Mouse (Mus musculus) ovary, postnatal 14 days (tissue): ENCODE data around the gene Slc7a15.
"Not testable (repeated sequence)": the region's sequence is repeated elsewhere in the genome, so short reads cannot be mapped to it uniquely, and the experiment has no call there.

Source experiments
- DNase-seq: peaks from one replicate; pipeline ENCODE4 v3.0.0; 2022; ENCODE audit warnings: low spot score

Gene Slc7a15

DNA sequence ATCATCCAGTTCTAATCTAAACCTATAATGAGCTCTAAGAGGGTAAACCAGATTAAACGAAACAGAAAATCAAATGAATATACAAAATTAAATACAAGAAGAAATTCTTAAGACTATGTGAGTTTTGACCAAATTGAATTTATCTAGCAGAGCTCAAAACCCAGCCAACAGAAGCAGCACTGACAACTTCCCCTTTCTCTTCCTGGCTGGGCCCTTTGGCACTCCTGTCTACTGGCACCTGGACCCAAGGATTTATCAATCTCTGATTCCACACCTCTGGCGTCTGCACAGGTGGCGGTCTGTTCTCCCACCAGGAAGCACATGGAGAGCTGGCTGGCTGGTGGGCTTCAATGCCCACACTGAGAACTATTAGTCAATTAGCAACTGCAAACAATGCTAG is 39.0 kb downstream of the Slc7a15 start:
- not testable (repeated sequence) for DNase-seq

DNA sequence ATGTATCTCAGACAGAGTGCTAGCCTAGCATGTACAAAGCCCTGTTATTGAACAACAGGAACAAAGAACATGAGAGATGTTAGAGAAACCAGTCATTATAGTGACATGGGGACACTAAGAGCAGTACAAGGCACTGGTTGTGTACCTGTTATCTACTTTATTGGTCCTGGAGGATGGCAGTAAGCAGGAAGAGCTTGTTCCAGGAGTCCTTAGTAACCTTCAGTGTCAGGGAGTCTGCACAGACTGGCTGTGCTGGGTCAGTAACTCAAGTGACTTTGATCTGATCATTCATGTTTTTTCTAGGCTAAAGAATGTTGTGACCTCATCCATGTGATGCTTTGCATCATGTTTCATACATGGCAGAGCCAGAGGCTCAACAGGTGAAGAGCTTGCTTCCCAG is 42.7 kb downstream of the Slc7a15 start:
- no peak for DNase-seq

DNA sequence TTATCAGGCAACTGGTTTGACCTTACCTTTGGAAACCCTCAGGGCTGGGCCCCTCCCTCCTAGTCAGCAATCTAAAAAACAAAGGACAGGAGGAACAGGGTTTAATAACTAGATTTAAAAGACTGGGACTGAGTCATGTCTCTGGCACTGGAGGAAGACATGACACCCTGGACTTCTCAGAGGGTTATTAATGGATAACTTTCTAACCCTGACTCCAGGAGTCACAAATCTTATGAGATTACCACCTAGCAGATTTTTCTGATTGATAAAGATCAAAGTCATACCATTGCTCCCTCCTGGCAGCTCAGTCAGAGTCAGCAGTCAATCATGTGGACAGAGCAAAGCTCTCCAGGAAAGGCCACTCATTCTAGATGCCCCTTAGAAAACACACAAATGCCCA is 43.4 kb downstream of the Slc7a15 start:
- no peak for DNase-seq

DNA sequence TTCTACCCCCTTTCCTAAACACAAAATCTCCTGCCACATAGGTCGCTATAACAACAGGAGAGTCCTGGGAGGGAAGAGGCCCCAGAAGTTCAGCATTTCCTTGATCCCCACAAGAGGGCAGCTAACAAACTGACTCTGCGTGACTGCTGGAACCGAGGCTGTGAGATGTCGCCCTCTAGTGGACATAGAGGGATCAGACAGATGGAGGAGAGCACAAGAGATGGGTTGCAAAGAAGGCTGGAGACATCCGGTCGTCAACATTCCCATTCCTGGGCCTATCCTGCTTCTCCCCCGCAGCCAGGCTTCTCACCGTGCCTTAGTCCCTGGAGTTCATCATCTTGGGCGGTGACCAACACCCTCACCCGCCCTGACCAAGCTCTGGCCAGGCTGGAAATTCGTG is 51.5 kb downstream of the Slc7a15 start:
- DNase-seq: peak; percentile 58

GRCm38 (mm10) chr12:8546801-8547200 is 52.1 kb downstream of the Slc7a15 start:
- DNase-seq: no peak

DNA sequence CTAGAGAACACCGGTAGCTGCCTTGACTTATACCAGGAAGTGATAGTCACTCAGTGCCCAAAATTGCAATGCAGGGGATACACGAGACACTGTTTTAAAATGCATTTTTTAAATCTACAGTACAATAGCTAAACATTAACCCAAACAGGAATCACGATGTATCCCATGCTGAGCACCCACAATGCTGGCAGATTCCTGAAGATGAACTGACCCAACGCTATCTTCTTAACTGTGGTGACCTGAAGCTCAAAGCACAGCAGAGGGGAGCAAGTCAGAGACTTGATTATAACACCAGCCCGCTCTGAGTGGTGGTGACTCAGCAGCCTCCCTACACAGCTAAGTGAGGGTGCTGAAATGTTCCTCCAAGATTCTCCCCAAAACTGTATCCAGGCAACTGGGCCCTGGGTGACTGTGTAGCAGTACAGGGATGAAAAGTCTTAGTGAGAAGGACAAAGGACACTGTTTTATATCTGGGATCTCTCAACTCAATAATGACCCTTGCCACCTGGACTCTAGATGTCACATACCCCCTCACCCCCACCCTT is 53.7 kb downstream of the Slc7a15 start:
- DNase-seq: no peak

GRCm38 (mm10) chr12:8542371-8542770 is 56.5 kb downstream of the Slc7a15 start:
- DNase-seq: no peak

DNA sequence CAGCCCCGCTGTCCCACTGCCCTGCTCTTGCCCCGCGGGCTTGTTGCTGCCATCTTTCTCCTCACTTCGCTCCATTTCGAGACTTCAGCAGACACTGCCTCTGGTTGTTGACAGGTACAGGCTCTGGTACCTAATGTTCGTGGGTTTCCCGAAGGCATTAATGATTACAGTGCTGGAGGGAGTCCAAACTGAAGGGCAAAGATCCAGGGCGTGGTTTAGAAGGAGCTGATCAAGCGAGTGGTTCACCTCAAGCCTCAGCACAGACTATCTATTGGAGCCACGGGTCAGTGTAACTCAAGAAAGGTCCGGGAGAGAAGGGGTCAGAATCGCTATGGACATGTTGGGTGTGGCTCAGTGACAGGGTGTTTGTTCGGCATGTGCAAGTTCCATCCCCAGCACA is 59.4 kb downstream of the Slc7a15 start:
- no peak for DNase-seq

- DNase-seq: no peak
Measured at GRCm38 (mm10) chr12:8537291-8537690, 61.6 kb downstream of the Slc7a15 start.

DNA sequence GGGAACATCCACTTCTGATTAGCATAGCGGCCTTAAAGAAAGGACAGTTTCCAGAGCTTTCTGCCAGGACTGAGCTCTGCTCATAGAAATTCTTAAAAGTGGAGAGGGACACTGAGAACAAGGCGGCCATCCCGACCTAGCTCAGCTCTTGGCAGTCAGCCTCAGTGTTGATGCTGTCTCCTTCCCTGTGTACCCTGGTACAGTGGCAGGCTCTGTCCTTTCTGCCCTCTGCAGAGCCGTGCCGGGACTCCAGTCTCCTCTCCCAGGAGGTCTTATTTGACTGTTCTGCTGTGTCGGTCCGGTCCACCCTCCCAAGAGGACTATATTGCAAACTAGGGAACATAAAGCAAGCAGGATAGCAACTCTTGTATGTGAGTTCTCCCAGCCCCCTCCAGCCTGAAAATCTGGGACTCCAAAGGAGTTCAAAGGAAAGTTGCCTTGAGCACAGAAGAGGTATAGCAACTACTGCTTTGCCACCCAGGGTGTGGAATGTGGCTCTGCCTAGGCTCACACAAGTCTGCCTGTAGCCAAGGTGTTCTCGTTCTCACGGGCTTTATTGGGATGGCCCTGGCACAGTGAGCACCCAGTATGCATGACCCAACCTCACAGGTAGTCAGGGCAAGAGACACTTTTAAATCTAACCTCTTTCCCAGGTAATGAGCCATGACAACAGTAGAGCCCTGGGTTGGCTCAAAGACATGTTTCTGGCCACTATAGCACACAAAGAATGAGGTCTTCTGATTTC is 62.5 kb downstream of the Slc7a15 start:
- DNase-seq: no peak

DNA sequence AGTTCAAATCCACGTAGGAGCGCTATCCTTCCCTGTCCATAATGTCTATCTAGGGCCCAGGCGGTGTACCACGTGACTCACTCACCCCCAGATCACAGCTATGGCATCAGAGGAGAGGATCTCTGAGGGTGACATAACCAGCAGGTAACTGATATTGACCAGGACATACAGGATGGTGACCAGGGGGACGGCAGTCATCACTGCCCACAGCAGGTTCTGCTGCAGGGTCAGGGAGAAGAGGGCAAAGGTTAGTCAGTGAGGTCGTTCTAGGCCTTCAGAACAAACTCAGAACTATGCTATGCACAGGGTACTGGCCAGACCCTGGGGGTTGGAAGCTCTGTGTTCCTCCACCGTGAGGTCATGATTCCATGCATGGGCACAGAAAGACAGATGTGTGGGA is 63.3 kb downstream of the Slc7a15 start:
- no peak for DNase-seq

- DNase-seq: no peak
Measured at GRCm38 (mm10) chr12:8534915-8535314, 64.0 kb downstream of the Slc7a15 start.

DNA sequence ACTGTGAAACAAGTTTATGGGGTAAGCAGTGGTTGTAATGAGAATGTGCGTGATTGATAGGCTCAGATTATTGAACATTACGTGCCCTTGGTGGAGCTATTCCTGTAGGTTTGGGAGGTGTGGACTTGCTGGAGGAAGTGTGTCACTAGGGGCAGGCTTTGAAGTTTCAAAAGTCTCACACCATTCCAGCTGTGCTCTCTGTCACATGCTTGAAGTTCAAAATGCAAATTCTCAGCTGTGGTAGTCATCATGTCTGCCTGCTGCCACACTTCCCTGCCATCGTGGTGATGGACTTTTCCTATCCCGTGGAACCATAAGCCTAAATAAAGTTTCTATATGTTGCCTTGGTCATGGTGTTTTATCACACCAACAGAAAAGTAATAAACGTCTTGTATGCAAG is 71.1 kb downstream of the Slc7a15 start:
- DNase-seq: no peak

- no peak for DNase-seq
Measured at GRCm38 (mm10) chr12:8527175-8527574, 71.7 kb downstream of the Slc7a15 start.

DNA sequence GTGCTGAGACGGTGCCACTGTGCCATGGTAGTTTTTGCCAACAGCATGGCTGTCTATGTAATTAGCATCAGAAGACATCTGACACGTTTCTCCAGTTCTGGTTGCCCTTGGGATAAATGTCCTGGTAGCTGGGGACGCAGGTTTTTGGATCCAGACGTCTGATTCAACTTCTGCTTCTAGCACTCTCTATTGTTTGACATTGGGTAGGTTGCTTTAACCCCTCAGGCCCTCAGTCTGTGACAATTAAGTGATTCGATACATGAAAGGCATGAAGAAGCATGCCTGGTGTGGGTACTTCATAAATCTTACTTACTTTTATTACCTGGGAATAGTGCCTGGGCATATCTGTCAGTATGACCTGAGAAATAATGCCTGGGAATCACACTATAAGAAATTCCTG is 74.8 kb downstream of the Slc7a15 start:
- no peak for DNase-seq

DNA sequence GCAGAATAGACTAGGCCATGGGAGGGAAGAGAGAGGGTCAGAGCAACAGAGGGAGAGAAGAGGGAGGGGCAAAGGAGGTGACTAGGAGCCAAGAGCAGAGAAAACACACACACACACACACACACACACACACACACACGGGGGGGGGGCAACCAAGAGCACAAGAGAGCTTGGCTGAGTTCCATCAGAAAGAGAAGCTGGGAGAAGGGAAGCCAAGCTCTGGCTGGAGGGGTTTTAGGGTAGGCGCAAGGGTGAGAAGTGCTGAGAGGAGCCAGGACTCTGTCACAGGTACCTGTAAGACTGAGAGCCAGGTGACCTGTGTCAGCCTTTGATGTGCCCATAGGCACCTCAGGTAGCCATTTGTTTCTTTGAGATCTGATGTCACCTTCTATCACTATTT is 76.2 kb downstream of the Slc7a15 start:
- DNase-seq: no peak

GRCm38 (mm10) chr12:8521375-8522047 is 77.4 kb downstream of the Slc7a15 start:
- no peak for DNase-seq

DNA sequence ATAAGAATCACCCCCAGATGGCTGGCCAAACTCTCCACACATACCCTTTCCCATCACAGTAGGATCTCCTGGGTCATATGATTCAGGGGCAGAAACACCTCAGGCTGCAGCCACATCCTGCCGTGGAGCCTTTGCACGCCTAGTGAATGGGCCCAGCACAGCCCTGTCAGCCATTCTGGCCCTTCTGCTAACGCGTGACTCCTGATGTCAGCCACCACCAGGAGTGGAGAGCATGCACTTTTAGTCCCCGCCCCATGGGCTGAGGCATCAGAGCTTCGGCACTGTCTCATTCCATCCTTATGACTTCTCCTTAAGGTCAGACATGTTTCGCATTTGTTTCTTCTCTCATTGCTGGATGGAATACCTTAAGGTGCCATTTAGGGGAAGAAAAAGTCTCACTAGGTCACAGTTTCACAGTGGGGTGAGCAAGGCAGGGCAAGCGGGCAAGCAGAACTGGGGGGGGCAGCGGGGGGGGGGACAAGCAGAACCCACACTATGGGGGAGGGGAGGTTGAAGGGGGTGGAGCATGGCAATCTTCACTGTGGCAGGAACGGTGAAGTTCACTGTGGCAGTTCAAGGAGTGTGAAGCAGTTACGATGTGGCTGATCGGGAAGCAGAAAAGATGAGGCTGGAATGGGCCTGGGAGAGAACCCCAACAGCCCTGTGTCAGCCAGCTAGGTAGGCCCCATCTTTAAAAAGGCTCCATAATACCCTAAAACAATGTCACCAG is 79.3 kb downstream of the Slc7a15 start:
- no peak for DNase-seq

- DNase-seq: no peak
Measured at GRCm38 (mm10) chr12:8511037-8511882, 87.6 kb downstream of the Slc7a15 start.

GRCm38 (mm10) chr12:8510317-8510988 is 88.4 kb downstream of the Slc7a15 start:
- DNase-seq: no peak

DNA sequence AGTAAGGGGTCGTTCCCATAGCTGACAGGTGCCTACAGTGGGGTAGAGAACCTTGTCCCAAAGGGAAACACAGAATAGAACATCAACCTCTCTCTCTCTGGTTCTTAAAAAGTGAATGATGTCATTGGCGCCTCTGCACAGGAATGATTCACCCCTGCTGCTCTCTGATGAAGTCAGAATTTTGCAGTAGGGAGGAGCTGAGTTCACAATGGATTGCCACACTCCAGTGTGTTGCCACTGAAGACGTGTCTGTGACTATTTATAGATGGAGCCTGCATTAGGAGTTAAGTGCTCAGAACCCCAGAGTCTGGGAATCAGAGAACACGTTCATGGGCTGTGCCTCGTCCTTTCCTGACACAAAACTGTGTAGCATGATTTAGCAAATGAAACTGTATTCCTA is 89.2 kb downstream of the Slc7a15 start:
- DNase-seq: no peak
